Mouse (Mus musculus) 3134 (cell line): ENCODE measurements around the gene Igf1r.
"Not testable (repeated sequence)": the region's sequence is repeated elsewhere in the genome, so short reads cannot be mapped to it uniquely, and the experiment has no call there.

ENCODE experiments used
- DNase-seq: peaks from one replicate; pipeline ENCODE4 v3.0.0-alpha.2; 2011; ENCODE audit warnings: low spot score; ENCODE audit not compliant: insufficient read length; ENCODE audit errors: extremely low read depth

Gene Igf1r

GRCm38 (mm10) chr7:68257767-68258166 is 305.1 kb downstream of the Igf1r start:
- no peak for DNase-seq

- no peak for DNase-seq
These were observed 305.9 kb downstream of the Igf1r start for GRCm38 (mm10) chr7:68258326-68259150.

- no peak for DNase-seq
These were observed 307.0 kb downstream of the Igf1r start for GRCm38 (mm10) chr7:68259523-68260081.

- no peak for DNase-seq
These were observed 310.1 kb downstream of the Igf1r start for GRCm38 (mm10) chr7:68262612-68263200.

GRCm38 (mm10) chr7:68263346-68264027 is 310.9 kb downstream of the Igf1r start:
- no peak for DNase-seq

- no peak for DNase-seq
These were observed 311.4 kb downstream of the Igf1r start, which contains the start of gene Pgpep1l for GRCm38 (mm10) chr7:68264028-68264453. Gene Pgpep1l, minus strand, starts transcription at chr7:68264233.

GRCm38 (mm10) chr7:68264531-68264930 is 311.9 kb downstream of the Igf1r start:
- DNase-seq = no peak

GRCm38 (mm10) chr7:68265391-68265790 is 312.8 kb downstream of the Igf1r start:
- DNase-seq = no peak

- peak; percentile 53 for DNase-seq
These were observed 314.1 kb downstream of the Igf1r start for GRCm38 (mm10) chr7:68266691-68267090.

GRCm38 (mm10) chr7:68270551-68270950 is 317.9 kb downstream of the Igf1r start:
- DNase-seq = no peak

- DNase-seq = no peak
These were observed 319.2 kb downstream of the Igf1r start for GRCm38 (mm10) chr7:68271816-68272215.

GRCm38 (mm10) chr7:68272607-68273006 is 320.0 kb downstream of the Igf1r start:
- no peak for DNase-seq

- DNase-seq = no peak
These were observed 320.9 kb downstream of the Igf1r start, which contains the start of gene Fam169b for GRCm38 (mm10) chr7:68273515-68273914. Gene Fam169b, plus strand, starts transcription at chr7:68273839.

GRCm38 (mm10) chr7:68274218-68274617 is 321.6 kb downstream of the Igf1r start:
- DNase-seq = no peak

- DNase-seq = no peak
These were observed 322.3 kb downstream of the Igf1r start for GRCm38 (mm10) chr7:68274951-68275350.

- DNase-seq = not testable (repeated sequence)
These were observed 322.8 kb downstream of the Igf1r start for GRCm38 (mm10) chr7:68275445-68275837.

GRCm38 (mm10) chr7:68275838-68276731 is 323.5 kb downstream of the Igf1r start:
- DNase-seq = no peak

- no peak for DNase-seq
These were observed 324.6 kb downstream of the Igf1r start for GRCm38 (mm10) chr7:68277054-68277896.

GRCm38 (mm10) chr7:68277897-68278270 is 325.3 kb downstream of the Igf1r start:
- DNase-seq = no peak
